Comparison of ENCODE assay signal across 25 mouse cellular contexts in the genomic region with DNA sequence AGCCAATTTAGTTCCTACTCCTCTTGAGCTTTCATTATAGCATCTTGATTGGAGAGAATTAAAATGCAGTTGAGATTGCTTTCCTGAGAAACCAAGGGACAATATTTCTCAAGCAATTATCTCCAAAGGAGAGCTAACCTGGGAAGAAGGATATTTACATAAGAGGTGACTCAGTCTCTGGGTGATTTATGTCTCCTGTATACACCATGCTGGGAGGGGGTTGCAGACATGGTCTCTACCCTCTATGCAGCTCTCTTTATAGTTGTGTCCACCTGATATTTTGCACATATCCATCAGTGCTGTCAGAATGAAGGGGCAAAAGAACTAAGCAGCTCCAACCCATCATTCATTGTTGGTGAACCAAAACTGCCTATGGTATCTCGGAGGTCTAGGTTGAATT.
DNase-seq lines count a peak whose midpoint lies in the region; ATAC-seq and TF ChIP-seq lines count a peak whose summit lies in the region.
"Had no signal": no experiment of that assay in that cellular context is flagged by ENCODE, and none has a peak within 500 bp of the region (broad histone marks: within the 10 kb centered on the region; RNA-seq: fewer than 3 reads in every experiment).

No protein-coding gene starts in this region.

- TF ChIP-seq CTCF in gastrocnemius, adult 2 months (IDR thresholded peaks at IDR 0.05), result no peak

- no peak overlapping the region for H3K9ac ChIP-seq in neural tube, embryonic 12.5 days
- no peak overlapping the region for H3K9ac ChIP-seq in neural tube, embryonic 13.5 days
- H3K9ac ChIP-seq: embryonic facial prominence, embryonic 13.5 days; forebrain, embryonic 13.5 days; forebrain, postnatal 0 days; hindbrain, embryonic 12.5 days; intestine, embryonic 15.5 days had no signal

- no peaks in the 10 kb centered on the region for H3K27me3 ChIP-seq in neural tube, embryonic 12.5 days (replicated peaks)
- no peaks in the 10 kb centered on the region for H3K27me3 ChIP-seq in neural tube, embryonic 13.5 days
- H3K27me3 ChIP-seq: CH12.LX; embryonic facial prominence, embryonic 13.5 days; forebrain, embryonic 13.5 days; hindbrain, embryonic 12.5 days; intestine, embryonic 15.5 days; Patski had no signal

- no peak overlapping the region for H3K4me2 ChIP-seq in neural tube, embryonic 12.5 days (replicated peaks)
- H3K4me2 ChIP-seq in neural tube, embryonic 13.5 days, result no peak overlapping the region
- H3K4me2 ChIP-seq: embryonic facial prominence, embryonic 13.5 days; forebrain, embryonic 13.5 days; heart, embryonic 11.5 days; hindbrain, embryonic 12.5 days; intestine, embryonic 15.5 days had no signal

- no peak overlapping the region for H3K4me3 ChIP-seq in gastrocnemius, adult 2 months
- no peak overlapping the region for H3K4me3 ChIP-seq in neural tube, embryonic 12.5 days
- H3K4me3 ChIP-seq in neural tube, embryonic 13.5 days, result no peak overlapping the region
- H3K4me3 ChIP-seq: embryonic facial prominence, embryonic 10.5 days; embryonic facial prominence, embryonic 13.5 days; forebrain, embryonic 10.5 days; forebrain, embryonic 13.5 days; hindbrain, embryonic 12.5 days; intestine, embryonic 15.5 days had no signal

- H3K36me3 ChIP-seq in neural tube, embryonic 12.5 days, result no peaks in the 10 kb centered on the region
- no peaks in the 10 kb centered on the region for H3K36me3 ChIP-seq in neural tube, embryonic 13.5 days
- H3K36me3 ChIP-seq: embryonic facial prominence, embryonic 10.5 days; embryonic facial prominence, embryonic 13.5 days; forebrain, embryonic 10.5 days; G1E; hindbrain, embryonic 12.5 days; intestine, embryonic 15.5 days had no signal

- H3K9me3 ChIP-seq in neural tube, embryonic 12.5 days, result no peaks in the 10 kb centered on the region
- H3K9me3 ChIP-seq in neural tube, embryonic 13.5 days, result 0 out of 2 replicates have a peak, but pooled peaks cover 2% of the 10 kb centered on the region
- H3K9me3 ChIP-seq: embryonic facial prominence, embryonic 10.5 days; embryonic facial prominence, embryonic 13.5 days; forebrain, embryonic 10.5 days; forebrain, embryonic 13.5 days; G1E; hindbrain, embryonic 12.5 days; intestine, embryonic 15.5 days had no signal

- peak overlapping the region; percentile 84 for H3K27ac ChIP-seq in gastrocnemius, adult 2 months
- no peak overlapping the region for H3K27ac ChIP-seq in neural tube, embryonic 12.5 days
- H3K27ac ChIP-seq in neural tube, embryonic 13.5 days (replicated peaks), result peak overlapping the region; percentile 33; the same call in 1 of the 2 replicates
- H3K27ac ChIP-seq: embryonic facial prominence, embryonic 10.5 days; embryonic facial prominence, embryonic 13.5 days; forebrain, embryonic 10.5 days; forebrain, embryonic 13.5 days; intestine, embryonic 15.5 days had no signal

- peak; percentile 67 for ATAC-seq in neural tube, embryonic 12.5 days (ENCODE audit: low FRiP score, low read depth)
- ATAC-seq in neural tube, embryonic 13.5 days (ENCODE audit: low read depth), result peak; percentile 79
- no peak for ATAC-seq in erythroblast, adult 5-6 weeks (replicated peaks; ENCODE audit: low FRiP score, poor library complexity, severe bottlenecking)
- ATAC-seq: forebrain, embryonic 13.5 days; forebrain, postnatal 0 days; intestine, embryonic 15.5 days; Patski had no signal

- 68% methylated on average over 1 of the region's 1 CpGs for WGBS in neural tube, embryonic 12.5 days
- WGBS in neural tube, embryonic 13.5 days, result 60% methylated on average over 1 of the region's 1 CpGs

- no peak for DNase-seq in gastrocnemius, adult 2 months
- no peak for DNase-seq in gastrocnemius, adult 18-20 months (ENCODE audit: low spot score)
- no peak for DNase-seq in neural tube, embryonic 10.5 days (ENCODE audit: extremely low spot score, low spot score)
- no peak for DNase-seq in adrenal gland, postnatal 10 days
- DNase-seq: adrenal gland, postnatal 14 days; B cell, adult 2 months; cerebellum, adult 11-12 months; cerebellum, adult 8-10 months; cerebellum, postnatal 10 days; cerebellum, postnatal 36 days; embryo, embryonic 11 days; forebrain, postnatal 0 days had no signal

- intact Hi-C loops in gastrocnemius, adult 2 months (cut with DNase I), result no loop called here

- 0 out of 2 replicates have a peak, but pooled peaks cover 12% of the 10 kb centered on the region for H3K4me1 ChIP-seq in neural tube, embryonic 12.5 days
- peaks cover 31% of the 10 kb centered on the region for H3K4me1 ChIP-seq in neural tube, embryonic 13.5 days (replicated peaks)
- H3K4me1 ChIP-seq: embryonic facial prominence, embryonic 10.5 days; forebrain, embryonic 10.5 days; forebrain, embryonic 13.5 days; intestine, embryonic 15.5 days had no signal
